Mouse (Mus musculus): ENCODE measurements around the gene 1300017J02Rik. TPM values are rescaled to one million over a fixed set of nuclear protein-coding genes. Genes with fewer than 3 reads are reported as not detected.
A peak's percentile ranks its signal among the peaks of the same experiment; 100 is the strongest.

The 1300017J02Rik gene
- polyA plus RNA-seq, 1 experiment from 2014 or later: 2.5 TPM

DNA sequence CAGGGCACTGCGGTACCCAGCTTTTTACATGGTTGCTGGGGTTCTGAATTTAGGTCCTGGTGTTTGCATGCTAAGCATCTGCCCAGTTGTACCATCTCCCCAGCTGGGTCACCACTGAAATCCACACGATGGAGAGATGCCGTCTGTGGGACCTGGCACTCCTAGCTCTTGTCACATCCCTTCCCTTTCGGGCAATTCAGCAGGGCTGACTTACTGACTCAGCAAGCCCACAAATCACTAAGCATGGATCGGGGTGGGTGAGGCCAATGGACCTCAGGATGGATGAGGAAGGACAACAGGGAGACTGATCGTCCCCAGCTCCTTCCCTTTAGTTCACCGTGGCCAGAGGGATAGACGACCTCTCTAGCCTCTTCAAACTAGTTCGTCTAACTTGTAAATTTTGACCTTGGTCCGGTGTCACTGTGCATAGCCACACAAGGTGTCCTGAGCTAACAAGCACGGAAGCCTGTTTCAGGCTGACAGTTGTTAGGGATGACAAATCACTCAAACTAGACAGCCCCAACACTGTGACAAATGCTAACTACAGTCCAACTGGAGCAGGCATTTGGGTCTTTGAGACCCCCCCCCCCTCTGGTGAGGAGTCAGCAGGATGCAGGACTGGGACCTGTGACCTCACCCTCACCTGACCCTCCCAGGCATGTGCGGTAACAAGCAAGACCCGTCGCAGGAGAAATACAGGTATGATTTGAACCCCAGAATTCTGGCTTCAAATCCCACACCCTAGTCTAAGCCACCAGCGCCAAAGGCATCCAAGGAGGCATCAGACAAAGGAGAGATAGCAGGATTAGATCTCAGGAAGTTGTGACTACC lies 75.6 kb downstream of the 1300017J02Rik start:
- no peak overlapping the region for H3K9ac ChIP-seq (replicated peaks)
- H3K4me1 ChIP-seq: peaks cover 6% of the 10 kb centered on the region
- H3K4me3 ChIP-seq: no peak overlapping the region
- H3K9me3 ChIP-seq: no peaks in the 10 kb centered on the region
- no peak overlapping the region for H3K4me2 ChIP-seq (replicated peaks)
- H3K27me3 ChIP-seq: no peaks in the 10 kb centered on the region
- no peak for ATAC-seq (ENCODE audit: low FRiP score, low read depth)
- WGBS: 90% methylated on average over 15 of the region's 15 CpGs
- no peak overlapping the region for H3K27ac ChIP-seq (replicated peaks)
- H3K36me3 ChIP-seq: no peaks in the 10 kb centered on the region

DNA sequence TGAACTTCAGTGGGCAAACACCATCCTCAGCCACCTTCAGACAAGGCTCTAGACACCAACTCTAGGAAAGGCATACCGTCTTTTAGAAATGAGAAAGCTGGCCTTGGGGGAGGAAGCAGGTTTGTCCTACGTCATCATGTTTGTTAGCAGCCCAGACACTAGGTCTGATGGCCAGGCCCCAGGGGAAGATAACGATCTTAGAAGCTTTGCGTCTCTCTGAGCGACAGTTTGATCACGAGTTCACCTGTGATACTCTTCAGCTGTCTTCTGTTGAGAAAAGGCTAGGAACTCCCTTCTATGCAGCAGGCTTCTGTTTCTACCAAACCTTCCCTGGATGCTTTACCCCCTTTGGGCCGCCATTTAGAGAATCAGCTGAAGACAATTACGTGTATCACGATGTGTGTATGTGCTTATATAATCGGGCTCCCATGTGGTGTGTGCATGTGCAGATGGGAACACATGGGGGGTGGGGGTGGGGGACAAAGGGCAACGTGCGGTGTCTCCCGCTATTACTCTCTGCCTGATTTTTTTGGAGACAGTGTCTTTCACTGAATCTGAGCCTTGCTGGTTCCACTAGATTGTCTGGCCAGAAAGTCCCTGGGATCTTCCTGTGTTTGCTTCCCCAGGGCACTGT lies 76.4 kb downstream of the 1300017J02Rik start:
- no peaks in the 10 kb centered on the region for H3K27me3 ChIP-seq
- no peak overlapping the region for H3K9ac ChIP-seq (replicated peaks)
- no peaks in the 10 kb centered on the region for H3K36me3 ChIP-seq
- no peak overlapping the region for H3K27ac ChIP-seq (replicated peaks)
- H3K4me2 ChIP-seq (replicated peaks): no peak overlapping the region
- H3K4me3 ChIP-seq: no peak overlapping the region
- ATAC-seq (ENCODE audit: low FRiP score, low read depth): no peak
- H3K4me1 ChIP-seq: peaks cover 6% of the 10 kb centered on the region
- WGBS: 89% methylated on average over 13 of the region's 13 CpGs
- no peaks in the 10 kb centered on the region for H3K9me3 ChIP-seq

DNA sequence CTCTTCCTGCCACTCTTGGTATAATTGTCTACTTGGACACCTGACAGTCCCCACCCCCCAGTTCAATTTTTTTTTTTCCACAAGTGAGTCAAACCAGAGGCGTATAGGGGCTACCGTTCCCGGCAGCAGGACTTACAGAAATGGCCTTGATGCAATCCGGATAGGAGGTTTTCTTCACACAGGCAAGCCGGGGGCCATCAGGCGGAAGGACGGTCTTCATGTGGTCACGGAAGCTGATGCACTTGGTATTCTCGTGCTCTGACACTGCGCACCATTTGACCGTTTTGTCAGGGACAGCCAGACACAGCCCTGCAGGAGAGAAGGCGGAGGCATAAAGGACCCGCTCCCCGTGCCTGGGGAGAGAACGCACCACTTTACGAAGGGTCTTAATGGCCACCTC lies 77.1 kb downstream of the 1300017J02Rik start:
- no peaks in the 10 kb centered on the region for H3K36me3 ChIP-seq
- no peaks in the 10 kb centered on the region for H3K27me3 ChIP-seq
- H3K4me1 ChIP-seq: peaks cover 6% of the 10 kb centered on the region
- no peak overlapping the region for H3K9ac ChIP-seq (replicated peaks)
- no peak overlapping the region for H3K4me3 ChIP-seq
- WGBS: 93% methylated on average over 16 of the region's 16 CpGs
- no peak overlapping the region for H3K4me2 ChIP-seq (replicated peaks)
- H3K27ac ChIP-seq (replicated peaks): no peak overlapping the region
- no peaks in the 10 kb centered on the region for H3K9me3 ChIP-seq
- ATAC-seq (ENCODE audit: low FRiP score, low read depth): no peak

DNA sequence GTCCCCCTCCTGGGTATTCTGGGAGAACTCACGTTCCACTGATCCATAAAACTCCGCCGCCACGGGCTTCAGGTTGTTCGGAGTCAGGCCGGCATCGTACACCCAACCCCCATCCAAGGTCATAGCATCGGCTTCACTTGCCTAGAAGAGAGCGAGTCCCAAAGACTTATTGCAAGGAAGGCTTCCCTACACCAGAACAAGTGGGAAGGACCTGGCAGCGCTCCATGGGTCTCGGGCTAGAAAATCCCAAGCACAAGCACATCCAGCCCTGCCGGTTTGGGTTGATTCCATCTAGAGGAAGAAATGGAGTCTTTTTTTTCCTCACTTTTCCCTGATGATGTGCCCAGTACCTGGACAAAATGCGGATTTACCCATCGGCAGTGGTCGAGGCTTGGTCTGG lies 78.1 kb downstream of the 1300017J02Rik start:
- Histone ChIP-seq H3K4me3 (no peak overlapping the region), H3K4me1 (peaks cover 6% of the 10 kb centered on the region), H3K36me3 (no peaks in the 10 kb centered on the region), H3K27me3 (no peaks in the 10 kb centered on the region), H3K9ac (replicated peaks) (no peak overlapping the region), H3K4me2 (replicated peaks) (no peak overlapping the region), H3K27ac (replicated peaks) (no peak overlapping the region), H3K9me3 (no peaks in the 10 kb centered on the region)
- no peak for ATAC-seq (ENCODE audit: low FRiP score, low read depth)
- WGBS: 94% methylated on average over 15 of the region's 15 CpGs

DNA sequence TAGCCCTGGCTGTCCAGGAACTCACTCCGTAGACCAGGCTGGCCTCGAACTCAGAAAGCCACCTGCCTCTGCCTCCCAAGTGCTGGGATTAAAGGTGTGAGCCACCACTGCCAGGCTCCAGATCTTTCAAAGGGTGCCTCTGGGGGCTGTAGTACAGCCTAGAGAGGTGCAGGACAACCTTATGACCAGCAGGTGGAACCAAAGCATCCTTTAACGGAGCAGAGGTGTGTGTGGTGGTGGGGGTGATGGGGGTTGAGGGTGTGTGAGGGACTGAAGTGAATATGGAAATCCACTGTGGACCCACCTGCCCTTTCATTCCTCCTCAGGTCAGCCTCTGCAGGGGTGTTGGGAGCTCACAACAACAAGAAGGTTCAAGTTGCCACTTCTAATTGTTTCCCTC lies 79.4 kb downstream of the 1300017J02Rik start:
- no peak overlapping the region for H3K4me2 ChIP-seq (replicated peaks)
- H3K4me1 ChIP-seq: peaks cover 6% of the 10 kb centered on the region
- no peak overlapping the region for H3K9ac ChIP-seq (replicated peaks)
- no peak overlapping the region for H3K27ac ChIP-seq (replicated peaks)
- no peaks in the 10 kb centered on the region for H3K9me3 ChIP-seq
- no peaks in the 10 kb centered on the region for H3K36me3 ChIP-seq
- H3K4me3 ChIP-seq: no peak overlapping the region
- no peaks in the 10 kb centered on the region for H3K27me3 ChIP-seq
- no peak for ATAC-seq (ENCODE audit: low FRiP score, low read depth)
- WGBS: 69% methylated on average over 3 of the region's 3 CpGs

DNA sequence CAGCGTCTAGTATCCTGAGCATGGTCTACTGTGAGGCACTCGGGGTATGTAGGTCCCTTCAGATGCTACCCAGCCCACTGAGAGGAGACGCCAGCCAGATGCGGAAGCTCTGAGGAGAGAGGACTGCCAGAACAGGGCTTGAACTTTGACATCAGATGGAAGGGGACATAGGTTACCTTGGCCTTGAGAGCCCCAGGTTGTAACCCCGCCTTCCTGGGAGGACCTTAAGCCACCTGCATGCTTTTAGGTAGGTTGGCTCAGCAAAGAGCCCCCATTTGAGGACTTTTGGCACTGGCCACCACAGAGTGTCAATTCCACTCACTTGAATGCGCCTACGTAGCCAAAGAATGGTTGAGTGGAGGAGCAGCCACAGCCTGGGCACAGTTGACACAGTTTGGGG lies 80.2 kb downstream of the 1300017J02Rik start:
- 96% methylated on average over 7 of the region's 7 CpGs for WGBS
- Histone ChIP-seq H3K27ac (replicated peaks) (no peak overlapping the region), H3K4me2 (replicated peaks) (no peak overlapping the region), H3K27me3 (no peaks in the 10 kb centered on the region), H3K4me3 (no peak overlapping the region), H3K9me3 (no peaks in the 10 kb centered on the region), H3K4me1 (no peaks in the 10 kb centered on the region), H3K9ac (replicated peaks) (no peak overlapping the region), H3K36me3 (no peaks in the 10 kb centered on the region)
- no peak for ATAC-seq (ENCODE audit: low FRiP score, low read depth)

DNA sequence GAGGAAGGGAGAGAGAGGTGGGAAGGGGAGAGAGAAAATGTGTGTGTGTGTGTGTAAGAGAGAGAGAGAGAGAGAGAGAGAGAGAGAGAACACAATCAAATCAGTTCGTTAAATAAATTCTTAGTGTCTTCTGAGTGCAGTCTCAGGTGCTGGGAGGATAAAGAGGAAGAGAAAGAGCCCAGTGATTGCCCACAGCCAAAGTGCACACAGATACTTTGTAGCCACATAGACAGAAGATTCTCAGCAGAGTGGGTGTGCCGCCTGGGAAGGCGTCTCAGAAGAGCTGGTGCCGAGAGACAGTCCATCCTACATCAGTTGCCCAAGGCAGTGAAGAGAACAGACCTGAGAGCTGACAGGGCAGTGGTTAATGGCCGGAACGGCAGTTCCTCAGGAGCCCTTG lies 90.6 kb downstream of the 1300017J02Rik start:
- Histone ChIP-seq H3K9ac (replicated peaks) (no peak overlapping the region), H3K27me3 (no peaks in the 10 kb centered on the region), H3K4me3 (no peak overlapping the region), H3K36me3 (no peaks in the 10 kb centered on the region), H3K9me3 (no peaks in the 10 kb centered on the region), H3K4me2 (replicated peaks) (no peak overlapping the region), H3K27ac (replicated peaks) (no peak overlapping the region), H3K4me1 (no peaks in the 10 kb centered on the region)
- WGBS: 86% methylated on average over 6 of the region's 6 CpGs
- no peak for ATAC-seq (ENCODE audit: low FRiP score, low read depth)

DNA sequence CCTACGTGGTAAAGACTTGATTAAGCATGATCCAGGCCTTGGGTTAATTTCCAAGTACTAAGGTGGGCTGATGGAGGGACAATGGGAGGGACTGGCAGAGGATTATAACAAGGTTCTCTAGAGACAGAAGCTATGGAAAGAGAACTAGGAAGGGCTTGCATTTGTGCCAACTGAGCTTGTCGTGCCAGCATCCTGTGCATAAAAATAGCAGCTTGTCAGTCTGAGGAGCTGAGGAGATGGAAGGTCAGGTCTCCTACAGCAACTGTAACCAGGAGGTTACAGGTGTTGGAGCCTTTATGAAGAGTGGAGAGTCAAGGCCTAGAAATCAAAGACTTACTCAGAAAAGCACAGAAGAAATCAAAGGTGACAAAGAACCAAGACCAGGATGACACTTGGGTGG lies 91.3 kb downstream of the 1300017J02Rik start:
- no peak for ATAC-seq (ENCODE audit: low FRiP score, low read depth)
- Histone ChIP-seq H3K36me3 (no peaks in the 10 kb centered on the region), H3K27ac (replicated peaks) (no peak overlapping the region), H3K4me1 (0 out of 2 replicates have a peak, but pooled peaks cover 2% of the 10 kb centered on the region), H3K9ac (replicated peaks) (no peak overlapping the region), H3K4me3 (no peak overlapping the region), H3K27me3 (no peaks in the 10 kb centered on the region), H3K4me2 (replicated peaks) (no peak overlapping the region), H3K9me3 (no peaks in the 10 kb centered on the region)
- WGBS: 64% methylated on average over 2 of the region's 2 CpGs

DNA sequence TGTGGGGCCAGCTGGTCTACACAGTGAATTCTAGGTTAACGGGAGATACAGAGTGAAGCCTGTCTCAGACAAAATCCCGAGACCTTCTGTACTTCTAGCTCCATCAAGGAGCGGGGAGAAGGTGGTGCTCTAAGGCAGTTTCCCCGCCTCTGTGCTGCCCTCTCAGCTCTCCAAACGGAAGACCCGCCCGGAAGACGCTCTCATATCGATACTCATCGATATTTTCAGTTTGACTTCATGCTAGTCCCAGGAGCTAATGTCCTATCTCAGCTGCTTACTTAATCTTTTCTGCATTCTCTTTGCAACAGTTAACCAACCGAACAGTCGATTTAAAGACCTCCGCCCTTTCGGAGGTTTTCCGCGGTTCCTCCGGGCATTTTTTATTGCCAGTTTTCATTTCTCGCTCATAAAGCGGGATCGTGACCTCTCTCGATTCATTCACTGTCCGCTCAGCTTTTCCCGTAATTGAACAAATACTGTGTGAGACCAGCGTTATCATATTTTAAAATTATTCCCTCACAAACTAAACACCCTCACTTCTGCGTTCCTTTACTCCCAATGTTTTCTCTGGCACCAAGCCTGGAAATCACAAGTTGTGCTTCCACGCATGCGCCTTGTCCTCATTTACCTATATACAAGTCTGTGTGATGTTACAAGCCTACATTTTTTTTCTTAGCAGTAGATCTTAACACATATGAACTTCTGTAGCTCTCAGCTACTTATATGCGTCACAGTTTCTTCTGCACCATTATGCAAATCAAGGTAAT lies 92.0 kb downstream of the 1300017J02Rik start:
- no peak overlapping the region for H3K4me3 ChIP-seq
- H3K4me2 ChIP-seq (replicated peaks): no peak overlapping the region

DNA sequence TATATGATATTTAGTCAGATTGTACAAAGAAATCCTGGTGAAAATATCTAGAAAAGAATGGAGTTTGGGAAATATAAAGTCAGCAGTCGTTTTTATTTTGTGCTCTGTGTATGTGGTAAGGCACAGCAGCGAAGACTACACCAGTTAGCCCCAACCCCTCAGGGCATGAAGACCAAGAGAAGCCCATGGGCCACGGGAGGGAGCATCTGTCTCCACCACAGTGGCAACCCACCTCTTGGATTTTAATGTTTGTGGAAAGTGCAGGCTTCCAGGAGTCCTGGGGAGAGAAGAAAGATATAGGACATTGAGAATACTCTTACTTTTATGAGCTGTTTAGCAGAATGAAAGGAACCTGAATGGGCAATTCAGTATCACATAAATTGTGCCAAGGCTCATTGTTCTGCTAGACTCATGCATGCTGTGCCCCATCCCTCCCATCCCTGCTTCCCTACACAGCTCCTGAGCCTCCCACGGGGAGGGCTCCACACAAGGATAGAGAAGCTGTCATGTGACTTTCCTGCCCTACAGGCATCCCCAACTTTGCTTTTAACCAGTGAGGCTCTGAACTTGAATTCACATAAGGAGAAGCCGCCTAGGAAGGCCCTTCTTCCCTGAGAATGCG lies 96.0 kb downstream of the 1300017J02Rik start:
- 0 out of 2 replicates have a peak, but pooled peaks cover 2% of the 10 kb centered on the region for H3K4me1 ChIP-seq
- no peak overlapping the region for H3K9ac ChIP-seq (replicated peaks)
- H3K27ac ChIP-seq (replicated peaks): no peak overlapping the region
- 53% methylated on average over 6 of the region's 6 CpGs for WGBS
- no peak overlapping the region for H3K4me3 ChIP-seq
- no peak overlapping the region for H3K4me2 ChIP-seq (replicated peaks)
- no peak for ATAC-seq (ENCODE audit: low FRiP score, low read depth)
- no peaks in the 10 kb centered on the region for H3K36me3 ChIP-seq
- no peaks in the 10 kb centered on the region for H3K9me3 ChIP-seq
- H3K27me3 ChIP-seq: no peaks in the 10 kb centered on the region

More for the DNA sequence above, 92.0 kb downstream of the 1300017J02Rik start:
- Histone ChIP-seq H3K4me1 (0 out of 2 replicates have a peak, but pooled peaks cover 2% of the 10 kb centered on the region), H3K9me3 (no peaks in the 10 kb centered on the region), H3K27ac (replicated peaks) (no peak overlapping the region), H3K36me3 (no peaks in the 10 kb centered on the region), H3K27me3 (no peaks in the 10 kb centered on the region), H3K9ac (replicated peaks) (no peak overlapping the region)
- no peak for ATAC-seq (ENCODE audit: low FRiP score, low read depth)
- WGBS: 83% methylated on average over 28 of the region's 28 CpGs

DNA sequence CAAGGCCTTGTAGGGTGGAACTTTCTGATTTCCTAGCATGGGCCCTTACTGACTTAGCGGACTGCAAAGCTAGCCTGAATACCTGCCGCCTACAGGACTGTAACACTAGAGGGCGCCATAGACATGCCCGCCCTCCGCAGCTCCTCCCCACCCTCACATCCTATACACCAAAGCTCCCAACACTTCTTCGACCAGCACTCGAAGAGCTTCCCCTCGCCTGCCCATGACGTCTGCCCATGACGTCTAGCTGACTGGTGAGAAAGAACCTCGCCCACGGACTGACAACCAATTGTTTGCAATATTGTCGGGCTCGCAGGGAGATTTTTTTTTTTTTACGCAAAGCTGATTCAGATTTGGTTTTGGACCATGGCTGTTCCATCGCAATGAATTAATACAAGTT lies 97.0 kb downstream of the 1300017J02Rik start:
- H3K9me3 ChIP-seq: no peaks in the 10 kb centered on the region
- peak overlapping the region; percentile 43 for H3K4me2 ChIP-seq (replicated peaks)
- 0 out of 2 replicates have a peak, but pooled peaks cover 2% of the 10 kb centered on the region for H3K4me1 ChIP-seq
- no peak overlapping the region for H3K9ac ChIP-seq (replicated peaks)
- no peaks in the 10 kb centered on the region; the same call in 1 of the 2 replicates for H3K27me3 ChIP-seq
- no peaks in the 10 kb centered on the region for H3K36me3 ChIP-seq
- WGBS: 10% methylated on average over 16 of the region's 16 CpGs
- ATAC-seq (ENCODE audit: low FRiP score, low read depth): peak; percentile 87
- no peak overlapping the region for H3K27ac ChIP-seq (replicated peaks)
- peak overlapping the region; percentile 14; the same call in 1 of the 2 replicates for H3K4me3 ChIP-seq

Measured in midbrain, embryonic 12.5 days (tissue).